ENCODE assay signal across 8 mouse cellular contexts in the genomic region with DNA sequence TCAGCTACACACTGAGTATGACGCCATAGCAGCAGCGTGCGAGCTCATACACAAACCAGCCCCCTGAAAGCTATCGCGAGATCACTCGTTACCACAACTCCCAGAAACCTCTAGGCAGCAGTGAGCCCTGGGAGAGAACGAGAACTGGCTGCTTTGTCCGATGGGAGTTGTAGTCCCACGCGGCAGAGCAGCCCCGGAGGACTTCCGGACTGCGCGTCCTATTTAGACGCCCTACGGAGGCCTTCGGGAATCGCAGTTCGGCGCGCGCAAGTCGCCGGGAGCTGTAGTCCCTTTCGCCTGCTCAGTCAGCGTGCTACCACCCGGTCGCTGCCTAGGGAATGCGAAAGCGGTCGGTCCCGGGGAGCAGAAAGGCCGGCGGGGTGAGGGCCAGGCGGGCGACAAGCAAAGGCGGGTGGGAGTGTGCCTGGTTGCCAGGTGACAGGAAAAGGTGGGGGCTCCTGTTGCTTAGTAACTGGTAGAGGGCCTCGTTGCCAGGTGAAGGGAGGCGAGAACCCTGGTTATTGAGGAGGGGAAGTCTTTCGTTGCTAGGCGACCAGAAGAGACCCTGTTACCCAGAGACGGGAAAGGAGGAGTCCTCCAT. TPM values are rescaled to one million over a fixed set of nuclear protein-coding genes. Genes with fewer than 3 reads are reported as not detected.
A peak's percentile ranks its signal among the peaks of the same experiment; 100 is the strongest.
DNase-seq lines count a peak whose midpoint lies in the region; ATAC-seq and TF ChIP-seq lines count a peak whose summit lies in the region.

A gene (plus strand): TSS at position 170 of the 601 bp plus-strand sequence.

- peak within 1 kb of the TSS; percentile 60 for H3K4me2 ChIP-seq in hindbrain, postnatal 0 days (ENCODE audit: low read depth, low read length)

- no peak for TF ChIP-seq CTCF in gastrocnemius, adult 2 months (IDR thresholded peaks at IDR 0.05)
- no peak for TF ChIP-seq CTCF in hindbrain, postnatal 0 days (IDR thresholded peaks at IDR 0.05; ENCODE audit: low read depth)
- TF ChIP-seq CTCF in left cerebral cortex, adult 2 months (IDR thresholded peaks at IDR 0.05): no peak; the same call in 1 of the 2 replicates

- no peaks in the 10 kb centered on the region for H3K27me3 ChIP-seq in hindbrain, postnatal 0 days (ENCODE audit: insufficient read depth, low read length)

- H3K36me3 ChIP-seq in hindbrain, postnatal 0 days (ENCODE audit: insufficient read depth, low read length): peaks cover 9% of the 10 kb centered on the region; the same call in 1 of the 2 replicates

- H3K9me3 ChIP-seq in hindbrain, postnatal 0 days (ENCODE audit: low read length): no peaks in the 10 kb centered on the region

- peak; percentile 95 for ATAC-seq in common myeloid progenitor, adult 5-6 weeks (replicated peaks; ENCODE audit: low read depth, poor library complexity, severe bottlenecking)
- ATAC-seq in hindbrain, postnatal 0 days: peak; percentile 93
- peak; percentile 95 for ATAC-seq in megakaryocyte, adult 5-6 weeks (ENCODE audit: poor library complexity, severe bottlenecking)

- peak; percentile 99 for DNase-seq in ZHBTc4 (ENCODE audit: low read depth, low spot score)
- peak; percentile 96 for DNase-seq in gastrocnemius, adult 2 months
- peak; percentile 98 for DNase-seq in hindbrain, postnatal 0 days (ENCODE audit: low spot score)
- peak; percentile 94 to 96 for DNase-seq in left cerebral cortex, adult 2 months (ENCODE audit: extremely low spot score in 1 of 2, low spot score in 2 of 2)
- DNase-seq in right cerebral cortex, adult 2 months (ENCODE audit: low spot score in 2 of 2): peak; percentile 96 to 97
- DNase-seq in urinary bladder, postnatal 14 days (ENCODE audit: low spot score): peak; percentile 94

- intact Hi-C loops in gastrocnemius, adult 2 months (cut with DNase I): loop anchor here (5.0 kb wide), 1 partner anchor 91 kb away; no protein-coding TSS in a partner anchor
- intact Hi-C loops in left cerebral cortex, adult 2 months (cut with DNase I): loop anchor here (2.0 kb wide), 1 partner anchor 95 kb away; no protein-coding TSS in a partner anchor

- under 1% methylated on average over 42 of the region's 42 CpGs for WGBS in hindbrain, postnatal 0 days

- H3K9ac ChIP-seq in hindbrain, postnatal 0 days (replicated peaks; ENCODE audit: low read length): peak within 1 kb of the TSS; percentile 67

- H3K27ac ChIP-seq in gastrocnemius, adult 2 months: peak within 1 kb of the TSS; percentile 91
- H3K27ac ChIP-seq in hindbrain, postnatal 0 days: peak within 1 kb of the TSS; percentile 89
- peak within 1 kb of the TSS; percentile 96 for H3K27ac ChIP-seq in left cerebral cortex, adult 2 months

- peak within 1 kb of the TSS; percentile 90 for H3K4me3 ChIP-seq in gastrocnemius, adult 2 months
- peak within 1 kb of the TSS; percentile 55 for H3K4me3 ChIP-seq in hindbrain, postnatal 0 days (ENCODE audit: low read length)
- H3K4me3 ChIP-seq in left cerebral cortex, adult 2 months: peak within 1 kb of the TSS; percentile 70

- peaks cover 31% of the 10 kb centered on the region for H3K4me1 ChIP-seq in hindbrain, postnatal 0 days (ENCODE audit: insufficient read depth, low read length)

RNA-seq across cellular contexts. Expression of the gene that starts here (rescaled TPM):
- 26.0 and 37.3 TPM in 2 replicates for total RNA-seq in common myeloid progenitor, adult 5-6 weeks (2017)
- 10 to 100 TPM; 51.0 to 57.0 TPM for total RNA-seq in gastrocnemius, adult 2 months (2021)
- total RNA-seq in hindbrain, postnatal 0 days (2014; rRNA removed): 32.7 and 44.5 TPM in 2 replicates
- 28.3 and 32.7 TPM in 2 replicates for polyA plus RNA-seq in hindbrain, postnatal 0 days (2015; fragmentation: Nextera tagmentation; extraction: Ambion mirVana)
- total RNA-seq in left cerebral cortex, adult 2 months (2021): 10 to 100 TPM; 72.3 to 86.6 TPM
- total RNA-seq in megakaryocyte, adult 5-6 weeks (2015): 18.2 and 20.3 TPM in 2 replicates
- 12.5 and 14.0 TPM in 2 replicates for total RNA-seq in megakaryocyte, adult 5-6 weeks (2017)

Comparison
In these comparisons a context has a peak if more than half of its experiments do, and no peak if none do; other contexts are left out.
1. Peak in every context shown above with its lines: DNase-seq, ATAC-seq, H3K4me3 ChIP-seq and H3K27ac ChIP-seq.